Mouse (Mus musculus): ENCODE measurements around the gene Tiparp. TPM values are rescaled to one million over a fixed set of nuclear protein-coding genes. Genes with fewer than 3 reads are reported as not detected.
A peak's percentile ranks its signal among the peaks of the same experiment; 100 is the strongest.

Tiparp gene
- 7.7 and 8.9 TPM in 2 replicates for polyA plus RNA-seq (2012; rRNA removed)
- polyA plus RNA-seq (2014; fragmentation: Nextera tagmentation; extraction: Ambion mirVana), result 29.9 and 31.4 TPM in 2 replicates

DNA sequence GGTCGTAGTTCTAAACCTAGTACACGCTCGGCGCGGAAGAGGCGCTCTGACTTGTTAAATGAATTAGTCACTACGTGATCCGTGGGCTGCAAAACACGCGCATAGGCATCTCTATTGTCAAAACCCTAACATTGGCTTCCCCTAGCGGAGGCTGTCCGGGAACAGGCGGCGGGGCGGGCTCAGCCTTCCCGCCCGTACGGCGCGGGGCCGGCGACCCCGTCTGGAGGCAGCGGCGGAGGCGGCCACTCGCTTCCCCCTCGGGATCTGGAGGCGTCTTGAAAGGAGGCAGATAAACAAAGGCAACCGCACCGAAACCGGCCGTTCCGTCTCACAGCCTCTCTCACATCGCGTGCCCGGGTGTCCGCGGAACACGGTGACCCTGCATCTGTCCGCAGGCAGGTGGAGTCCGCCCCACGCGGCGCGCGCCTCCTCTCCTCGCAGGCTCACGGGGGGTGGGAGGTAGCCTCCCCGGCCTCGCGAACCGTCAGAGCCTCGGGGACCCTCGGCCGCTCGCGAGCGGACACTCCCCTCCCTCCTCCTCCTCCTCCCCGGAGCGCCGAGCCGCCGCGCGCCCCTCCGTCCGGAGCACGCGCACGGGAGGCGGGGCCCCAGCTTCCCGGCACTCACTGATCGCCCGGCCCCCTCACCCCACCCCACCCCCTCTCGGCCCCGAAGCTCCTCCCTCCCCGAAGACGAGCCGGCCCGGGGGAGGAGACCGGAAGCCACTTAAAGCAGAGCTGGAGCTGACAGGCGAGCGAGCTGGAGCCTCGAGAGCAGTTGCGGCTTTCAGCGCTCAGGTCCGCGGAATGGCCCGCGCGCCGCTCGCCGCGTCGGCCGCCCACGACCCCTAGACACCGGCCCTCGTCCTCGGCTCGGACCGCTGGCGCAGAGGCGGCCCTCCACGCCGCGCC lies at the start of gene Tiparp:
TSS of gene Tiparp (plus strand) at position 720 of the 911 bp plus-strand sequence.
- WGBS, result under 1% methylated on average over 48 of the region's 109 CpGs
- Histone ChIP-seq H3K27me3 (ENCODE audit: control insufficient read depth, insufficient read depth, low read length) (no peaks in the 10 kb centered on the region), H3K36me3 (ENCODE audit: control insufficient read depth, insufficient read depth, low read length) (no peaks in the 10 kb centered on the region), H3K4me2 (replicated peaks; ENCODE audit: low read depth, low read length, severe bottlenecking) (peak within 1 kb of the TSS; percentile 91), H3K9ac (ENCODE audit: low read depth, low read length, severe bottlenecking) (peak within 1 kb of the TSS; percentile 92), H3K4me1 (ENCODE audit: control insufficient read depth, insufficient read depth, low read length) (peaks cover 4% of the 10 kb centered on the region; the same call in 1 of the 2 replicates), H3K4me3 (replicated peaks; ENCODE audit: low read length) (peak within 1 kb of the TSS; percentile 88), H3K27ac (replicated peaks; ENCODE audit: low read depth, low read length) (peak within 1 kb of the TSS; percentile 97), H3K9me3 (ENCODE audit: control insufficient read depth, low read length) (no peaks in the 10 kb centered on the region)
- peak; percentile 92 for DNase-seq (ENCODE audit: low spot score)
- peak; percentile 92 for ATAC-seq (ENCODE audit: low FRiP score, low read depth)
- peak; percentile 46; the same call in 1 of the 2 replicates for TF ChIP-seq POLR2A (IDR thresholded peaks at IDR 0.05; ENCODE audit: borderline replicate concordance, extremely low read depth, insufficient read depth, insufficient read length)

DNA sequence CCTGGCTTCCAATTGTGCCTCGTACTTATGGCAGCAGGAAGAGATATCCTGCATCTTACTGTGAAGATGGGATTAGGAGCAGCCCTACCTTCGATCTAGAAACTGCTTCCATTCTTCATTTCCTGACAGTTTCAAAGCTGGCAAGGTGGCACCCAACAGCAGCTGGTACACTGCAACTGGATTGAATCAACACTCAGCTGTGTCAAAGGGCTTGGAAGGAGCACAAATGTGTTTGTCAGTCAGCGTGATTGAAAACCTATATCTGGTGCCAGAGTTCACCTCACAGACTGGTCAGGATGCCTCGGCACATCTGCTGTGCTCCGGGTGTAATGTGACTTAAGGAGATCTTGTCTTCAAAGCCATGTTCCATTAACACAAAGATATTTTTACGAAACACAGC lies 47.5 kb upstream of the Tiparp start:
- H3K36me3 ChIP-seq (ENCODE audit: control insufficient read depth, insufficient read depth, low read length), result no peaks in the 10 kb centered on the region
- ATAC-seq (ENCODE audit: low FRiP score, low read depth) (no peak), DNase-seq (ENCODE audit: low spot score) (no peak)
- H3K9ac ChIP-seq (ENCODE audit: low read depth, low read length, severe bottlenecking), result no peak overlapping the region
- H3K27ac ChIP-seq (replicated peaks; ENCODE audit: low read depth, low read length), result no peak overlapping the region
- peaks cover 9% of the 10 kb centered on the region for H3K4me1 ChIP-seq (ENCODE audit: control insufficient read depth, insufficient read depth, low read length)
- no peak overlapping the region for H3K4me2 ChIP-seq (replicated peaks; ENCODE audit: low read depth, low read length, severe bottlenecking)
- no peak overlapping the region for H3K4me3 ChIP-seq (replicated peaks; ENCODE audit: low read length)
- no peaks in the 10 kb centered on the region for H3K27me3 ChIP-seq (ENCODE audit: control insufficient read depth, insufficient read depth, low read length)
- H3K9me3 ChIP-seq (ENCODE audit: control insufficient read depth, low read length), result no peaks in the 10 kb centered on the region
- TF ChIP-seq POLR2A (IDR thresholded peaks at IDR 0.05; ENCODE audit: borderline replicate concordance, extremely low read depth, insufficient read depth, insufficient read length), result no peak
- 53% methylated on average over 6 of the region's 6 CpGs for WGBS

DNA sequence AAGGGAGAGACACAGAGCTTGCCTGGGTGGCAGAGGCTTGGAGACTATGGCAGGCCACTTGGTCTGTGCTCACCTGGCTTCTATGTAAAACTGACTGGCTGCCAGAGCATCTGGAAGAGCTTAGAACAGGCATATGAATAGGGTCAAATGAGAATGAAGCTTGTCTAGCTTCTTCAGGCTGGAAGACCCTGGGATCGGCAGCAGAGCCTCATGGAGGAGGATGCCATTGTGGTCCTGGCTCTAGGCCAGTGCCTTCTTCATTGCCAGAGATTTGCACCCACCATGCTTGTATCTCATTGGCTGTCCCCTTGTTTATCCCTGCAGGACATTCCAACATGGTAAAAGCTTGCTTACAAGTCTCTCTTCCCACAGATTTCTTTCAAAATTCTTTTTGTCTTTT lies 45.9 kb upstream of the Tiparp start:
- Histone ChIP-seq H3K9me3 (ENCODE audit: control insufficient read depth, low read length) (no peaks in the 10 kb centered on the region), H3K27ac (replicated peaks; ENCODE audit: low read depth, low read length) (no peak overlapping the region), H3K9ac (ENCODE audit: low read depth, low read length, severe bottlenecking) (no peak overlapping the region), H3K4me1 (ENCODE audit: control insufficient read depth, insufficient read depth, low read length) (peaks cover 9% of the 10 kb centered on the region), H3K36me3 (ENCODE audit: control insufficient read depth, insufficient read depth, low read length) (no peaks in the 10 kb centered on the region), H3K27me3 (ENCODE audit: control insufficient read depth, insufficient read depth, low read length) (no peaks in the 10 kb centered on the region), H3K4me2 (replicated peaks; ENCODE audit: low read depth, low read length, severe bottlenecking) (no peak overlapping the region), H3K4me3 (replicated peaks; ENCODE audit: low read length) (no peak overlapping the region)
- DNase-seq (ENCODE audit: low spot score) (peak; percentile 22), ATAC-seq (ENCODE audit: low FRiP score, low read depth) (no peak)
- TF ChIP-seq POLR2A (IDR thresholded peaks at IDR 0.05; ENCODE audit: borderline replicate concordance, extremely low read depth, insufficient read depth, insufficient read length), result no peak
- WGBS, result 15% methylated on average over 1 of the region's 1 CpGs

DNA sequence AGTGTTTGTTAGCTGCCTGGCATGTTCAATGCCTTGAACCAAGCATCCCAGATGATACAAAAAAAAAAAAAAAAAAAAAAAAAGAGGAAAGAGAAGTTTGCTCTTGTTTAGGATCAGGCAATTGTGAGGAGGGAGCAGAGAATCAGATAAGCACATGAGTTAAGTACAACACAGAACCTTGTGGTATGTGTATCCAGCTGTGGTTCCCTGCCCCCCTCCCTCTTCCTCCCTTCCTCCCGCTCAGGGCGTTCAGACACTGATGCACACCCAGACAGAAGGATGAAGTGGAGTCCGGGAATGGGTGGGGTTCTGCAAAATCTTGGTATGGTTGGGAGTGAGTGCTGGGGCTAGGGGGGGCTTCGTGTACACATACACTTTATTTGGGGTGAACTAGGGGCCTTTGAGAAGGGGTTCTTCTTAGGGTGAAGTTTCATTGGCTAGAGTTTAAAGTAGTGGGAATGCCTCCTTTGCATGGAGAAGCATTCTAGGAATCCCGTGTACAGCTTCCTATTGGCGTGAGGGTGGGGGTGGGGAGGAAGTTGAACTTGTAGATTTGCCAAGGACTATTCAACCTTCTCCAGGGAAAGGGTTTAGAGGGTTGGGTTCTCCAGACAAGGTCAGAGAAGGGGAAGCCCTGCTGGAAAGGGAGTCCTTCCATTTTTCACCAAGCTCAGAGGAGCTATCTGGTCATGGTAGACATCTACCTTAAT lies 45.4 kb upstream of the Tiparp start:
- Histone ChIP-seq H3K4me2 (replicated peaks; ENCODE audit: low read depth, low read length, severe bottlenecking) (no peak overlapping the region), H3K9me3 (ENCODE audit: control insufficient read depth, low read length) (no peaks in the 10 kb centered on the region), H3K9ac (ENCODE audit: low read depth, low read length, severe bottlenecking) (no peak overlapping the region), H3K4me3 (replicated peaks; ENCODE audit: low read length) (no peak overlapping the region), H3K36me3 (ENCODE audit: control insufficient read depth, insufficient read depth, low read length) (no peaks in the 10 kb centered on the region), H3K27me3 (ENCODE audit: control insufficient read depth, insufficient read depth, low read length) (no peaks in the 10 kb centered on the region), H3K27ac (replicated peaks; ENCODE audit: low read depth, low read length) (no peak overlapping the region), H3K4me1 (ENCODE audit: control insufficient read depth, insufficient read depth, low read length) (peaks cover 9% of the 10 kb centered on the region)
- ATAC-seq (ENCODE audit: low FRiP score, low read depth) (no peak), DNase-seq (ENCODE audit: low spot score) (no peak)
- WGBS, result 51% methylated on average over 6 of the region's 6 CpGs
- TF ChIP-seq POLR2A (IDR thresholded peaks at IDR 0.05; ENCODE audit: borderline replicate concordance, extremely low read depth, insufficient read depth, insufficient read length), result no peak

DNA sequence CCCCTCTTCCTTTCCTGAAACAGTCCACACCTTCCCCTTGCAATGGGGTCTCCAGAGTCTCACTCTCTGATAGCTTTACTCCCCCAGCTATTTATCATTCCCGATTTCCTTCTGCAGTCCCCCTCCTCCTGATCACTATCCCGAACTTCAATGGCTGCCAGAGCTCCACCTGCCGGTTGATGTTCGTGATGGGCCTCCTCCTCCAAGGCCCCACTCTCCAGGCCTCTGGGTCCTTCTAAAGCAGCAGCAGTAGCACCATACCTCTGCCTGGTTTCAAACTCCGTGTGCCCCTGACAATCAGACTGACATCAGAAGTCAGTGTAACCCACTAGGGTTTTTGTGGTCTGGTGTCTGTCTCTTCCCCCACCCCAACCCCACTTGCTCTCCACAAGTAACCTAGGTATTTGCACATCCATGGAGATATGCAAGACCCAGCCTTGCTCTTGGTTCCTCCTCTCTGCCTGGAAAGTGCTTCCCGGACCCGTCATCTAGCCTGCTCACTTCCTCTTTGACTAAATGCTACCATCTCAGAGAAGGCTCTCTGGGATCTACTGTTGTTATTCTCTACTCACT lies 44.0 kb upstream of the Tiparp start:
- H3K27me3 ChIP-seq (ENCODE audit: control insufficient read depth, insufficient read depth, low read length), result no peaks in the 10 kb centered on the region
- no peak for TF ChIP-seq POLR2A (IDR thresholded peaks at IDR 0.05; ENCODE audit: borderline replicate concordance, extremely low read depth, insufficient read depth, insufficient read length)
- peaks cover 9% of the 10 kb centered on the region for H3K4me1 ChIP-seq (ENCODE audit: control insufficient read depth, insufficient read depth, low read length)
- no peak for ATAC-seq (ENCODE audit: low FRiP score, low read depth)
- H3K4me2 ChIP-seq (replicated peaks; ENCODE audit: low read depth, low read length, severe bottlenecking), result no peak overlapping the region
- H3K9me3 ChIP-seq (ENCODE audit: control insufficient read depth, low read length), result no peaks in the 10 kb centered on the region
- WGBS, result 65% methylated on average over 7 of the region's 7 CpGs
- DNase-seq (ENCODE audit: low spot score), result no peak
- no peak overlapping the region for H3K27ac ChIP-seq (replicated peaks; ENCODE audit: low read depth, low read length)
- no peak overlapping the region for H3K9ac ChIP-seq (ENCODE audit: low read depth, low read length, severe bottlenecking)
- no peak overlapping the region for H3K4me3 ChIP-seq (replicated peaks; ENCODE audit: low read length)
- H3K36me3 ChIP-seq (ENCODE audit: control insufficient read depth, insufficient read depth, low read length), result no peaks in the 10 kb centered on the region
